Mouse (Mus musculus): Measurements from ENCODE around the gene Gm26558. TPM values are rescaled to one million over a fixed set of nuclear protein-coding genes. Genes with fewer than 3 reads are reported as not detected.

Gm26558 gene
- polyA plus RNA-seq, 1 experiment, result 3.5 TPM

DNA sequence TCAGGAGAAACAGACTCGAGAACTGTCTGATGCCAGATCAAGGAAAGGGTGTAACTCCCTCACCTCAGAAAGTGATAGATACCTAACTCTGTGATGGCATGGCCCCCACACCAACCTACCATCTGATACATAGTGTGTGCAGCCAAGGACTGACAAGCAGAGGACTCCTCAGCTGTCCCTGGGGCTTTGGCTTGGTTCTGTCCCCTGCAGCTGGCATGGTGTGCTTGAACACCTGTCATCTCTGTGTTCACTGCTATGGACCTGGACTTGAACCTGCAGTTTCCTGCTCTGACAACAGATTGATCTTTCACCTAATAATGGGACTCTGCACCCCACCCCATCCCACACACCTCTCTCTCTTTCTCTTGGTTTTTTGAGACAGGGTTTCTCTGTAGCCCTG, 29.5 kb downstream of the Gm26558 start:
- H3K79me3 ChIP-seq (ENCODE audit: low read depth), result no peaks in the 10 kb centered on the region
- no peaks in the 10 kb centered on the region for H3K36me3 ChIP-seq (ENCODE audit: control insufficient read depth, insufficient read depth)
- H3ac ChIP-seq (ENCODE audit: control insufficient read depth, insufficient read length, low read depth), result no peak overlapping the region
- TF ChIP-seq MAX (IDR thresholded peaks at IDR 0.05) (no peak), FOSL1 (IDR thresholded peaks at IDR 0.05; ENCODE audit: insufficient read depth, low read length, poor library complexity, severe bottlenecking) (no peak), MYOD1 (IDR thresholded peaks at IDR 0.05; ENCODE audit: control insufficient read depth, insufficient read length, low read depth) (no peak), CEBPB (IDR thresholded peaks at IDR 0.05; ENCODE audit: low read depth) (no peak), CTCF (IDR thresholded peaks at IDR 0.05; ENCODE audit: control insufficient read depth, insufficient read depth, insufficient read length) (no peak), USF1 (IDR thresholded peaks at IDR 0.05; ENCODE audit: low read depth) (no peak), MYOG (IDR thresholded peaks at IDR 0.05; ENCODE audit: control insufficient read depth, extremely low read depth, insufficient read length) (no peak)
- H3K4me3 ChIP-seq (ENCODE audit: insufficient read depth, poor library complexity, severe bottlenecking), result no peak overlapping the region
- H3K27me3 ChIP-seq (ENCODE audit: control insufficient read depth, insufficient read depth, insufficient read length), result peaks cover 3% of the 10 kb centered on the region
- H3K79me2 ChIP-seq (ENCODE audit: control insufficient read depth, insufficient read depth), result no peaks in the 10 kb centered on the region

GRCm38 (mm10) chr2:70631321-70631720, 30.6 kb downstream of the Gm26558 start:
- TF ChIP-seq CEBPB (IDR thresholded peaks at IDR 0.05; ENCODE audit: low read depth) (no peak), MYOD1 (IDR thresholded peaks at IDR 0.05; ENCODE audit: control insufficient read depth, insufficient read length, low read depth) (no peak), FOSL1 (IDR thresholded peaks at IDR 0.05; ENCODE audit: insufficient read depth, low read length, poor library complexity, severe bottlenecking) (no peak), MYOG (IDR thresholded peaks at IDR 0.05; ENCODE audit: control insufficient read depth, extremely low read depth, insufficient read length) (no peak), USF1 (IDR thresholded peaks at IDR 0.05; ENCODE audit: low read depth) (no peak), CTCF (IDR thresholded peaks at IDR 0.05; ENCODE audit: control insufficient read depth, insufficient read depth, insufficient read length) (no peak), MAX (IDR thresholded peaks at IDR 0.05) (no peak)
- H3ac ChIP-seq (ENCODE audit: control insufficient read depth, insufficient read length, low read depth), result no peak overlapping the region
- no peaks in the 10 kb centered on the region for H3K79me3 ChIP-seq (ENCODE audit: low read depth)
- no peaks in the 10 kb centered on the region for H3K79me2 ChIP-seq (ENCODE audit: control insufficient read depth, insufficient read depth)
- peaks cover 3% of the 10 kb centered on the region for H3K27me3 ChIP-seq (ENCODE audit: control insufficient read depth, insufficient read depth, insufficient read length)
- no peak overlapping the region for H3K4me3 ChIP-seq (ENCODE audit: insufficient read depth, poor library complexity, severe bottlenecking)
- no peaks in the 10 kb centered on the region for H3K36me3 ChIP-seq (ENCODE audit: control insufficient read depth, insufficient read depth)

DNA sequence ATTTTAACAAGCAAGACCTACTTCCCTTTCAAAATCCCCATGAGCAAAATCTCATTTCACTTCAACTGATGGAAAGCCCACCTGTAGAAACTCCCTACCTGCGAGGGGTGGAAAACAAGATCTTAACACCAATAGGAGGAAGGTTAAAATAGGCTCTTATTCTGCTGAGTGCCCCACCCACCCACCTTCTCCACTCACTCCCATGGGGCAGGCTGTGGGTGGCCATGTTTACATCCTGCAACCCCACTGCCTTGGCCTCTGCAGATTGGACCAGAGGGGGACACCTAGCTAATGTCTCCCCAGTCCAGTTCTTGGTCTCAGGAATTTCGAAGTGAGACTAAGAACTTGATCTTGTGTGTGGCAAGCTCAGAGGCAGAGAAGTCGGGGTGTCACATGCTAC, 32.0 kb downstream of the Gm26558 start:
- Histone ChIP-seq H3K79me3 (ENCODE audit: low read depth) (no peaks in the 10 kb centered on the region), H3K4me3 (ENCODE audit: insufficient read depth, poor library complexity, severe bottlenecking) (no peak overlapping the region)

DNA sequence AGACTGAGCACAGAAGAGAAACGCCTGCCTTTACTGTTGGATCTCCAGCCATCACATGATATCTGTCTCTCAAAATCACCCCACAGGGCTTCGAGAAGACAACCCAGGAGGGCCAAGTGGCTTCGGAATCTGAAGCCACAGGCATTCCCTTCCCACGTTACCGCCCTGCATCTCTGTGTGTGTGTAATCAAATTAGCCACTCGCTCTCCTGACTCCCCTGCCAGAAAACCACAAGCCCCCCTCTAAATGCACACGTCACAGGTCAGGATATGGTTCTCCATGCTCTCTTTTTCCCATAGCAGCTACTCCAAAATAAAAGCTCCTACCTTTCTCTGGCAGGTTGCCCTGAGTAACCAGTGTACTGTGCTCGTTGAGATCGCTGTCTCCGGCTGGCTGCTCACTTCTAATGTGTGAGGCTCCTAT, 32.6 kb downstream of the Gm26558 start:
- H3K4me3 ChIP-seq (ENCODE audit: insufficient read depth, poor library complexity, severe bottlenecking), result no peak overlapping the region
- H3ac ChIP-seq (ENCODE audit: control insufficient read depth, insufficient read length, low read depth), result no peak overlapping the region
- H3K79me2 ChIP-seq (ENCODE audit: control insufficient read depth, insufficient read depth), result no peaks in the 10 kb centered on the region
- no peaks in the 10 kb centered on the region for H3K36me3 ChIP-seq (ENCODE audit: control insufficient read depth, insufficient read depth)
- no peaks in the 10 kb centered on the region for H3K79me3 ChIP-seq (ENCODE audit: low read depth)
- TF ChIP-seq FOSL1 (IDR thresholded peaks at IDR 0.05; ENCODE audit: insufficient read depth, low read length, poor library complexity, severe bottlenecking), result no peak
- TF ChIP-seq MYOD1 (IDR thresholded peaks at IDR 0.05; ENCODE audit: control insufficient read depth, insufficient read length, low read depth), result no peak
- TF ChIP-seq MYOG (IDR thresholded peaks at IDR 0.05; ENCODE audit: control insufficient read depth, extremely low read depth, insufficient read length), result no peak
- no peak for TF ChIP-seq CEBPB (IDR thresholded peaks at IDR 0.05; ENCODE audit: low read depth)
- H3K27me3 ChIP-seq (ENCODE audit: control insufficient read depth, insufficient read depth, insufficient read length), result peaks cover 3% of the 10 kb centered on the region

More for the DNA sequence above, 32.0 kb downstream of the Gm26558 start:
- no peaks in the 10 kb centered on the region for H3K79me2 ChIP-seq (ENCODE audit: control insufficient read depth, insufficient read depth)
- no peaks in the 10 kb centered on the region for H3K36me3 ChIP-seq (ENCODE audit: control insufficient read depth, insufficient read depth)
- no peak overlapping the region for H3ac ChIP-seq (ENCODE audit: control insufficient read depth, insufficient read length, low read depth)
- no peak for TF ChIP-seq MAX (IDR thresholded peaks at IDR 0.05)
- TF ChIP-seq MYOG (IDR thresholded peaks at IDR 0.05; ENCODE audit: control insufficient read depth, extremely low read depth, insufficient read length), result no peak
- no peak for TF ChIP-seq USF1 (IDR thresholded peaks at IDR 0.05; ENCODE audit: low read depth)
- no peak for TF ChIP-seq CTCF (IDR thresholded peaks at IDR 0.05; ENCODE audit: control insufficient read depth, insufficient read depth, insufficient read length)
- TF ChIP-seq FOSL1 (IDR thresholded peaks at IDR 0.05; ENCODE audit: insufficient read depth, low read length, poor library complexity, severe bottlenecking), result no peak
- TF ChIP-seq CEBPB (IDR thresholded peaks at IDR 0.05; ENCODE audit: low read depth), result no peak
- H3K27me3 ChIP-seq (ENCODE audit: control insufficient read depth, insufficient read depth, insufficient read length), result peaks cover 3% of the 10 kb centered on the region

DNA sequence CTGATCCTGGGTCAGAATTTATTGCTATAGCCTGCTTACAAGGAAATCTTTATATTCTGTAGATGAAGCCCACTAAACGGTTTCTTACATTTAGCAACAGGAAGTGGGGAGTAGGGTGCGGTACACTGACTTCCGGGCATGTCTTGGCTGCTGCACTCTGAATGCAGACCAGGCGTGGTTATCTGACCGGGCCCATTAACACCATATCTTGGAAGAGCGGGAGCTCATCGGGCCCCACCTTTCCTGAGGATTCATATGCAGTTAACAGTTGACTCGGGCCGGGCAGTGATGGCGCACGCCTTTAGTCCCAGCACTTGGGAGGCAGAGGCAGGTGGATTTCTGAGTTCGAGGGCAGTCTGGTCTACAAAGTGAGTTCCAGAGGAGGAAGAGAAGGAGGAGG, 33.5 kb downstream of the Gm26558 start:
- Histone ChIP-seq H3K79me2 (ENCODE audit: control insufficient read depth, insufficient read depth) (no peaks in the 10 kb centered on the region), H3K36me3 (ENCODE audit: control insufficient read depth, insufficient read depth) (no peaks in the 10 kb centered on the region), H3K27me3 (ENCODE audit: control insufficient read depth, insufficient read depth, insufficient read length) (peaks cover 3% of the 10 kb centered on the region), H3K79me3 (ENCODE audit: low read depth) (no peaks in the 10 kb centered on the region), H3ac (ENCODE audit: control insufficient read depth, insufficient read length, low read depth) (no peak overlapping the region), H3K4me3 (ENCODE audit: insufficient read depth, poor library complexity, severe bottlenecking) (no peak overlapping the region)
- TF ChIP-seq FOSL1 (IDR thresholded peaks at IDR 0.05; ENCODE audit: insufficient read depth, low read length, poor library complexity, severe bottlenecking), result no peak
- TF ChIP-seq MAX (IDR thresholded peaks at IDR 0.05), result no peak

DNA sequence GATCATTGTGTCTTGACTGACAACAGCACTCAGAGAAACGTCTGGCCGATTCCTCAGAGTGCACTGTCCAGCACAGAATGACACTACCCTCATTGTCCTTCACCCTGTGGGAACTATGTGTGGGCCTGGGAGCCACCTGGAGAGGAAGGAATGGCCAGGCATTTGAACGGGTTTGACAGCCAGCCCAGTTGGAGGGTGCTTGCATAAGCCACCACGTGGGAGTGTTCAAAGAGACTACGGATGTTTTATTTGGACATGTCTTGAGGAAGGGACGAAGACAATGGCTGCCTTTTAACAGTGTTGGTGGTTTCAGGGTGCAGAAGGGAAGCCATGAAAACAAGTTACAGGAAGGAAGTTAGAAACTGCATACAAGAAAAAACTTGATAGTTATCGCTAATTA, 36.1 kb downstream of the Gm26558 start:
- Histone ChIP-seq H3K4me3 (ENCODE audit: insufficient read depth, poor library complexity, severe bottlenecking) (no peak overlapping the region), H3K79me3 (ENCODE audit: low read depth) (no peaks in the 10 kb centered on the region), H3K79me2 (ENCODE audit: control insufficient read depth, insufficient read depth) (no peaks in the 10 kb centered on the region), H3K27me3 (ENCODE audit: control insufficient read depth, insufficient read depth, insufficient read length) (peaks cover 6% of the 10 kb centered on the region), H3K36me3 (ENCODE audit: control insufficient read depth, insufficient read depth) (no peaks in the 10 kb centered on the region), H3ac (ENCODE audit: control insufficient read depth, insufficient read length, low read depth) (no peak overlapping the region)
- TF ChIP-seq MYOD1 (IDR thresholded peaks at IDR 0.05; ENCODE audit: control insufficient read depth, insufficient read length, low read depth) (no peak), MAX (IDR thresholded peaks at IDR 0.05) (no peak), MYOG (IDR thresholded peaks at IDR 0.05; ENCODE audit: control insufficient read depth, extremely low read depth, insufficient read length) (no peak), CEBPB (IDR thresholded peaks at IDR 0.05; ENCODE audit: low read depth) (no peak), CTCF (IDR thresholded peaks at IDR 0.05; ENCODE audit: control insufficient read depth, insufficient read depth, insufficient read length) (no peak), USF1 (IDR thresholded peaks at IDR 0.05; ENCODE audit: low read depth) (no peak), FOSL1 (IDR thresholded peaks at IDR 0.05; ENCODE audit: insufficient read depth, low read length, poor library complexity, severe bottlenecking) (no peak)
